Mouse (Mus musculus) kidney, postnatal 0 days (tissue): ENCODE data around the gene Rab14. TPM values are rescaled to one million over a fixed set of nuclear protein-coding genes. Genes with fewer than 3 reads are reported as not detected.
A peak's percentile ranks its signal among the peaks of the same experiment; 100 is the strongest.

Experiments used
- ATAC-seq: fragments of 200-750 bp; cut with Nextera tagmentation; replicated peaks from 2 replicates; pipeline ENCODE4 v1.8.0; 2017; ENCODE audit warnings: low read depth, moderate number of reproducible peaks, moderate TSS enrichment, moderate library complexity; ENCODE audit not compliant: low FRiP score
- DNase-seq: peaks from one replicate; pipeline ENCODE4 v3.0.0-alpha.2; 2016; ENCODE audit warnings: low spot score
- H3K27ac ChIP-seq: fragments of 300-500 bp; sonication (generic); 2 replicates; pipeline ENCODE4 v1.5.1; 2014; ENCODE audit warnings: mild to moderate bottlenecking
- H3K27me3 ChIP-seq: fragments of 300-500 bp; sonication (generic); 2 replicates; pipeline ENCODE4 v1.6.1; 2014; ENCODE audit warnings: low read length, mixed read lengths; ENCODE audit not compliant: insufficient read depth
- H3K36me3 ChIP-seq: fragments of 300-500 bp; sonication (generic); 2 replicates; pipeline ENCODE4 v1.6.1; 2014; ENCODE audit warnings: low read length, mixed read lengths; ENCODE audit not compliant: insufficient read depth
- H3K4me1 ChIP-seq: fragments of 300-500 bp; sonication (generic); replicated peaks from 2 replicates; pipeline ENCODE4 v1.6.1; 2014; ENCODE audit warnings: antibody characterized with exemption, low read length, mixed read lengths; ENCODE audit not compliant: insufficient read depth
- H3K4me2 ChIP-seq: fragments of 300-500 bp; sonication (generic); 2 replicates; pipeline ENCODE4 v1.6.1; 2014; ENCODE audit warnings: mild to moderate bottlenecking, low read length, moderate library complexity, mixed read lengths
- H3K4me3 ChIP-seq: fragments of 300-500 bp; sonication (generic); replicated peaks from 2 replicates; pipeline ENCODE4 v1.5.1; 2014; ENCODE audit warnings: low read depth, low read length
- H3K9ac ChIP-seq: fragments of 300-500 bp; sonication (generic); 2 replicates; pipeline ENCODE4 v1.6.1; 2014; ENCODE audit warnings: low read depth, low read length
- H3K9me3 ChIP-seq: fragments of 300-500 bp; sonication (generic); replicated peaks from 2 replicates; pipeline ENCODE4 v1.6.1; 2016; ENCODE audit warnings: low read length, inconsistent platforms, mixed read lengths
- CTCF ChIP-seq: IDR thresholded peaks from 2 replicates; pipeline ENCODE4 v1.5.1; 2016; ENCODE audit warnings: antibody characterized with exemption, low read depth, mild to moderate bottlenecking, moderate library complexity
- WGBS: fragments of 180-500 bp; shearing (Covaris S2); extraction: QIAGEN DNeasy Blood & Tissue Kit; methylation state at CpG from one replicate; pipeline ENCODE4 v1.1.7; 2014; 5-methylcytosine and 5-hydroxymethylcytosine counted together
- polyA plus RNA-seq: library from polyadenylated mRNA; unstranded; fragments of >200 nt; fragmentation: Nextera tagmentation; extraction: Ambion mirVana; gene quantifications from 2 replicates; pipeline ENCODE4 v1.2.1, GENCODE M21; 2015

Rab14 gene
- polyA plus RNA-seq, 1 experiment from 2014 or later, result 429 TPM

DNA sequence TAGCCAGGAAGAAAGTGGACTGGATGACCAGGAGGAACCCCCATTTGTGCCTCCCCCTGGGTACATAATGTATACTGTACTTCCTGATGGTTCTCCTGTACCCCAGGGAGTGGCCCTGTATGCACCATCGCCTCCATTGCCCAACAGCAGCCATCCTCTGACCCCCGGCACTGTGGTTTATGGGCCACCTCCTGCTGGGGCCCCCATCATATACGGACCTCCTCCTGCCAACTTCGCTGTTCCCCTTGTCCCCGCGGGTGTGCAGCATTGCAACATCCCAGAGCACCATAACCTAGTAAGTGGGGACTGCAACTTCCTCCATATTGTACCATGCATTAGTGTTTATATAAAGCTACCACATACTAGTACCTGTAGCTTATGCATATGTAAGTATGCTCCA, 47.7 kb downstream of the Rab14 start:
- no peak for ATAC-seq

DNA sequence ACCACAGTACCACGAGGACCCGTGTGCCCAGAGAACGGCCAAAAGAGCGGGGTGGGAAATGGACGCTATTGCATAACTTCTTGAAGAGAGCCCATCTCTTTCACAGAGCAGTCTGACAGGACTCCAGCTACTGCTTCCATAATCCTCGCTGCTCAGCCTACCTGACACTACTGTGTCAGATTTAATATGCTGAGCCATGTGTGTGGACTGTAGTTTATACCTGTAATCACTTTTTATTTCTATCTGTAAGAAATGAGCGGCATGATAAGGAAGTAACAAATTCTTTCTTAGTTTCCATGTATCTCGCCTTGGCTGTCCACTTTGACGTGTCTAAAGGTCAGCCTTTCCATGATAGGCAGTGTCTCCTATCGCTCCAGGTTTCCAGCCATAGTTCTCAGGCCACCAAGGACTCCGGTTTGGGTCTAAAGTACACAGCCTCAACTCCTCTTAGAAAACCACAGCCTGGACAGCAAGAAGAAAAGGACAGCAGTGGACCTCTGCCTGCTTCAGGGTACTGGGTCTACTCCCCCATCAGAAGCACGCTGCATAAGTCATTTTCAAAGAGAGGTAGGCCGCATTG, 49.5 kb downstream of the Rab14 start:
- H3K4me3 ChIP-seq, result no peak overlapping the region
- no peaks in the 10 kb centered on the region for H3K27me3 ChIP-seq
- WGBS, result 93% methylated on average over 13 of the region's 13 CpGs
- no peak for DNase-seq
- peaks cover 78% of the 10 kb centered on the region for H3K36me3 ChIP-seq
- H3K4me1 ChIP-seq, result no peaks in the 10 kb centered on the region
- H3K9ac ChIP-seq, result no peak overlapping the region
- TF ChIP-seq CTCF, result no peak
- no peaks in the 10 kb centered on the region for H3K9me3 ChIP-seq
- no peak overlapping the region for H3K4me2 ChIP-seq
- no peak for ATAC-seq
- H3K27ac ChIP-seq, result no peak overlapping the region

More for the DNA sequence above, 47.7 kb downstream of the Rab14 start:
- Histone ChIP-seq H3K4me3 (no peak overlapping the region), H3K27ac (no peak overlapping the region), H3K36me3 (peaks cover 82% of the 10 kb centered on the region), H3K9ac (no peak overlapping the region), H3K27me3 (no peaks in the 10 kb centered on the region), H3K4me2 (no peak overlapping the region), H3K9me3 (no peaks in the 10 kb centered on the region), H3K4me1 (no peaks in the 10 kb centered on the region)
- WGBS, result 81% methylated on average over 6 of the region's 6 CpGs
- no peak for TF ChIP-seq CTCF
- no peak for DNase-seq

DNA sequence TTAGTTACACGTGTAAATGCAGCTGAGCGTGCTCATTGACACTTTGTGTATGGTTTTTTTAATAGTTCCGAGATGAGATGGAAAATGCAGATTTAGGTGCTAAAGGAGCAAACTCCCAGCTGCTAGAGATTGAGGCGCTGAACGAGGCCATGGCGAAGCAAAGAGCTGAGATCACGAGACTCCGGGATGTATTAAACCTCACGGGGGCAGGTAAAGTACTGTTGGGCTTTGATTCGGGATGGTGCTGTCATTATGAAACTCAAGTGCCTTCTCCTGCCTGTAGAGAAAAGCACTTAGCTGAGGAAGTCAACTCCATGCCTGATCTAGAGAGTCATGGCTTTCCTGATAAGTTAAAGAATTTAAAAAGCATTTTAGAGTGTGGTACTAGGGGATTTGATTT, 52.1 kb downstream of the Rab14 start:
- ATAC-seq, result no peak
- no peak for TF ChIP-seq CTCF
- H3K27ac ChIP-seq, result no peak overlapping the region
- H3K36me3 ChIP-seq, result peaks cover 82% of the 10 kb centered on the region
- 94% methylated on average over 10 of the region's 10 CpGs for WGBS
- DNase-seq, result no peak
- no peaks in the 10 kb centered on the region for H3K4me1 ChIP-seq
- no peak overlapping the region for H3K4me2 ChIP-seq
- H3K4me3 ChIP-seq, result no peak overlapping the region
- H3K9ac ChIP-seq, result no peak overlapping the region
- H3K27me3 ChIP-seq, result no peaks in the 10 kb centered on the region
- no peaks in the 10 kb centered on the region for H3K9me3 ChIP-seq

DNA sequence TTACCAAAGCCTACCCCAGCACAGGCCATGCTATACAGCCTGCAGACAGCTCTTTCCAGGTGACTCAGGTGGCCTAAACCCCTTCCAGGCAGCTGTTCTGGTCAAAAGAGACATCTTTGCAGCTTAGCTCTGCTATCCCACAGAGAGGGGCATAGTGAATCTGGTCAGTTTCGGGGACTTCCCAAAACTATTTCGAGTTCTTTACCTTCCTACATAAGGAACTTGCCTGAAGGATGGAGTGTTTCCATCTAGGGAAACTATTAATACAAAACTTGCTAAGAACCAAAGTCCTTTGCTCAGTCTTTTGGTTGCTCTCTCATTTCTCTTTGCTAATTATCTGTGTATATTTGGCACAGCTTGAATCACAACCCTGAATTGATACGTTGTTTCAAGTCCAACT, 59.2 kb downstream of the Rab14 start:
- H3K4me2 ChIP-seq, result no peak overlapping the region
- no peaks in the 10 kb centered on the region for H3K27me3 ChIP-seq
- no peak overlapping the region for H3K4me3 ChIP-seq
- H3K4me1 ChIP-seq, result no peaks in the 10 kb centered on the region
- no peak for ATAC-seq
- WGBS, result 97% methylated on average over 3 of the region's 3 CpGs
- no peaks in the 10 kb centered on the region for H3K9me3 ChIP-seq
- no peak for TF ChIP-seq CTCF
- H3K9ac ChIP-seq, result no peak overlapping the region
- no peak overlapping the region for H3K27ac ChIP-seq
- DNase-seq, result no peak
- peaks cover 75% of the 10 kb centered on the region for H3K36me3 ChIP-seq

DNA sequence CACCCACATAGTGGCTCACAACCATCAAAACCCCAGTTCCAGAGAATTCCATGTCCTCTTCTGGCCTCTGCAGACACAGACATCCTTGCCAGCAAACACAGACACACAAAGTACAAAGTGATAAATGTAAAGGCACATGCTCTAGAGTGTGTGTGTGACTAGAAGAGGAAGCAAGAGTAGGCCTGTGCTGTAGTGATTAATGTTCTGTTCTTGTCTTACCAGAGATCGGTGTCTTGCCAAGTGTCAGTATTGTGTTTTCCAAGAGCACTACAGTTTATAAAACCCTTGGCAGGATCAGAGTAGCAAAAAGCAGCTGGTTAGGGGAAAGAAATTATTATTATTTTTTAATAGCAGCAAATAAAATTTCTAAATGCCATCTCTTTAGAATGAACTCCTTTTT, 62.3 kb downstream of the Rab14 start:
- Histone ChIP-seq H3K9ac (no peak overlapping the region), H3K36me3 (peaks cover 52% of the 10 kb centered on the region), H3K4me1 (no peaks in the 10 kb centered on the region), H3K4me3 (no peak overlapping the region), H3K4me2 (no peak overlapping the region), H3K27ac (no peak overlapping the region), H3K9me3 (no peaks in the 10 kb centered on the region), H3K27me3 (no peaks in the 10 kb centered on the region)
- 80% methylated on average over 1 of the region's 1 CpGs for WGBS
- DNase-seq (no peak), ATAC-seq (no peak)
- no peak for TF ChIP-seq CTCF

DNA sequence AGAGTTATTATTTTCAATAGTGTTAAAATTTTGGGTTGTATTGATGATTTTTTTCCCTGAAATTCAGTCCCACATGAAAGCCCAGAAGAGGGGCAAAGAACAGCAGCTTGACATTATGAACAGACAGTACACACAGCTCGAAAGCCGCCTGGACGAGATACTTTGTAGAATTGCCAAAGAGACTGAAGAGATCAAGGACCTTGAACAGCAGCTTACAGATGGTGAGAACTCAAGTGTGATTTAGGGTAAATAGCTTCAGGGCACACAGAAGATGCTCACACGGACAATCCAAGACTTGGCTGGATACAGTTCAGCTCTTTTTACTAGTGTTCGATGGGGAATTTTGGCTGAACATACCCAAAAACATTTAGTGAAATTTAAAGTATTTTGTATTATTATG, 67.0 kb downstream of the Rab14 start:
- no peak overlapping the region for H3K4me3 ChIP-seq
- WGBS, result 89% methylated on average over 5 of the region's 5 CpGs

DNA sequence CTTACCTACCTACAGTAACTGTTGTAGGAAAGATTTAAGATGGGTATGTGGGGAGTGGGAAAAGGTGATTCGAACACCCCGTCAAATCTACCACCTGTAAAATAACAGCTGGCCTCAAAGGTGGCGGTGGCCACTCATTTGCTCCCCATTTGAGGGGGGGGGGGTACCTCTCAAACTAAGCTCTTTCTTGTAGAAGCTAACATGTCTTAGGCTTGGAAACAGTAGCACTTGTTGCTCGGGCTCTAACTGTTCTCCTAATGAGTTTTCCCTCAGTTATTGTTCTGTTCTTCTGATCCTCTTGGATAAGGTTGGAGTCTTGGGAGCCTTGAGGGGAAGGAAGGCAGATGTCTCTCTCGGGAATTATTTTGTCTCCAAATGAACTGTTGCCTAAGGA, 68.3 kb downstream of the Rab14 start:
- peaks cover 12% of the 10 kb centered on the region; the same call in 1 of the 2 replicates for H3K36me3 ChIP-seq
- no peaks in the 10 kb centered on the region for H3K4me1 ChIP-seq
- H3K4me3 ChIP-seq, result peak overlapping the region; percentile 43
- ATAC-seq (no peak), DNase-seq (peak; percentile 20)
- no peak for TF ChIP-seq CTCF
- 3% methylated on average over 5 of the region's 5 CpGs for WGBS
- H3K9me3 ChIP-seq, result no peaks in the 10 kb centered on the region
- H3K27ac ChIP-seq, result peak overlapping the region; percentile 83
- H3K27me3 ChIP-seq, result no peaks in the 10 kb centered on the region
- peak overlapping the region; percentile 75 for H3K4me2 ChIP-seq
- peak overlapping the region; percentile 57 for H3K9ac ChIP-seq

More for the DNA sequence above, 67.0 kb downstream of the Rab14 start:
- no peak for ATAC-seq
- peaks cover 18% of the 10 kb centered on the region; the same call in 1 of the 2 replicates for H3K36me3 ChIP-seq
- TF ChIP-seq CTCF, result no peak
- H3K9ac ChIP-seq, result no peak overlapping the region
- H3K27me3 ChIP-seq, result no peaks in the 10 kb centered on the region
- DNase-seq, result no peak
- H3K4me2 ChIP-seq, result no peak overlapping the region
- H3K9me3 ChIP-seq, result no peaks in the 10 kb centered on the region
- H3K4me1 ChIP-seq, result no peaks in the 10 kb centered on the region
- H3K27ac ChIP-seq, result no peak overlapping the region
